Mouse (Mus musculus) stomach, embryonic 16.5 days (tissue): ENCODE measurements around the gene Fam76a. TPM values are rescaled to one million over a fixed set of nuclear protein-coding genes. Genes with fewer than 3 reads are reported as not detected.

Experiments used
- ATAC-seq: fragments of 200-750 bp; cut with Nextera tagmentation; 2 replicates; pipeline ENCODE4 v1.8.0; 2017; ENCODE audit warnings: moderate number of reproducible peaks, moderate TSS enrichment; ENCODE audit not compliant: insufficient read depth, low FRiP score
- H3K27ac ChIP-seq: fragments of 300-500 bp; sonication (generic); 2 replicates; pipeline ENCODE4 v1.5.1; 2014; ENCODE audit warnings: low read length
- H3K27me3 ChIP-seq: fragments of 300-500 bp; sonication (generic); 2 replicates; pipeline ENCODE4 v1.6.1; 2014; ENCODE audit warnings: low read length, control low read depth, mixed read lengths; ENCODE audit not compliant: control insufficient read depth, insufficient read depth
- H3K36me3 ChIP-seq: fragments of 300-500 bp; sonication (generic); 2 replicates; pipeline ENCODE4 v1.6.1; 2014; ENCODE audit warnings: low read length; ENCODE audit not compliant: control insufficient read depth, insufficient read depth
- H3K4me1 ChIP-seq: fragments of 300-500 bp; sonication (generic); 2 replicates; pipeline ENCODE4 v1.6.1; 2014; ENCODE audit warnings: low read length, control low read depth, mixed read lengths; ENCODE audit not compliant: control insufficient read depth, insufficient read depth
- H3K4me2 ChIP-seq: fragments of 300-500 bp; sonication (generic); 2 replicates; pipeline ENCODE4 v1.6.1; 2014; ENCODE audit warnings: low read depth, low read length, mixed read lengths
- H3K4me3 ChIP-seq: fragments of 300-500 bp; sonication (generic); replicated peaks from 2 replicates; pipeline ENCODE4 v1.5.1; 2014; ENCODE audit warnings: mild to moderate bottlenecking, low read length
- H3K9ac ChIP-seq: fragments of 300-500 bp; sonication (generic); 2 replicates; pipeline ENCODE4 v1.6.1; 2014; ENCODE audit warnings: low read length
- H3K9me3 ChIP-seq: fragments of 300-500 bp; sonication (generic); replicated peaks from 2 replicates; pipeline ENCODE4 v1.6.1; 2016; ENCODE audit warnings: low read length, control low read depth; ENCODE audit not compliant: control insufficient read depth
- WGBS: fragments of 180-500 bp; shearing (Covaris S2); extraction: QIAGEN DNeasy Blood & Tissue Kit; methylation state at CpG from one replicate; pipeline ENCODE4 v1.1.7; 2014; 5-methylcytosine and 5-hydroxymethylcytosine counted together
- polyA plus RNA-seq: library from polyadenylated mRNA; unstranded; fragments of >200 nt; fragmentation: Nextera tagmentation; extraction: Ambion mirVana; gene quantifications from 2 replicates; pipeline ENCODE4 v1.2.1, GENCODE M21; 2015

The Fam76a gene
- polyA plus RNA-seq, 1 experiment from 2014 or later: 34.0 TPM

GRCm38 (mm10) chr4:132960864-132961639 lies 38.7 kb upstream of the Fam76a start:
- ATAC-seq: no peak; the same call in 1 of the 2 replicates
- Histone ChIP-seq H3K27ac (0 out of 2 replicates have a peak overlapping the region, but pooled peaks have one; percentile 10), H3K9ac (peak overlapping the region; percentile 21; the same call in 1 of the 2 replicates), H3K4me2 (no peak overlapping the region), H3K27me3 (no peaks in the 10 kb centered on the region), H3K36me3 (no peaks in the 10 kb centered on the region), H3K9me3 (no peaks in the 10 kb centered on the region), H3K4me3 (no peak overlapping the region), H3K4me1 (peaks cover 29% of the 10 kb centered on the region)
- 46% methylated on average over 13 of the region's 13 CpGs for WGBS

GRCm38 (mm10) chr4:132960313-132960712 lies 38.0 kb upstream of the Fam76a start:
- H3K4me3 ChIP-seq: no peak overlapping the region
- no peaks in the 10 kb centered on the region for H3K36me3 ChIP-seq
- 54% methylated on average over 5 of the region's 5 CpGs for WGBS
- no peaks in the 10 kb centered on the region for H3K27me3 ChIP-seq
- H3K27ac ChIP-seq: 0 out of 2 replicates have a peak overlapping the region, but pooled peaks have one; percentile 68
- ATAC-seq: no peak
- no peaks in the 10 kb centered on the region for H3K9me3 ChIP-seq
- H3K4me1 ChIP-seq: peaks cover 29% of the 10 kb centered on the region
- H3K9ac ChIP-seq: no peak overlapping the region
- H3K4me2 ChIP-seq: no peak overlapping the region

- peaks cover 31% of the 10 kb centered on the region for H3K4me1 ChIP-seq
- no peaks in the 10 kb centered on the region for H3K9me3 ChIP-seq
- H3K27ac ChIP-seq: peak overlapping the region; percentile 68
- H3K9ac ChIP-seq: 0 out of 2 replicates have a peak overlapping the region, but pooled peaks have one; percentile 19
- no peaks in the 10 kb centered on the region for H3K27me3 ChIP-seq
- no peak overlapping the region for H3K4me2 ChIP-seq
- 47% methylated on average over 3 of the region's 3 CpGs for WGBS
- no peak for ATAC-seq
- no peaks in the 10 kb centered on the region for H3K36me3 ChIP-seq
- H3K4me3 ChIP-seq: no peak overlapping the region
Measured at GRCm38 (mm10) chr4:132959679-132960045, 37.3 kb upstream of the Fam76a start.

- Histone ChIP-seq H3K27me3 (no peaks in the 10 kb centered on the region), H3K4me2 (no peak overlapping the region), H3K27ac (peak overlapping the region; percentile 68), H3K4me1 (peaks cover 31% of the 10 kb centered on the region), H3K4me3 (no peak overlapping the region), H3K36me3 (no peaks in the 10 kb centered on the region), H3K9me3 (no peaks in the 10 kb centered on the region), H3K9ac (peak overlapping the region; percentile 19; the same call in 1 of the 2 replicates)
- WGBS: 15% methylated on average over 10 of the region's 10 CpGs
- ATAC-seq: peak; percentile 75
Measured at GRCm38 (mm10) chr4:132958741-132959678, 36.7 kb upstream of the Fam76a start.

GRCm38 (mm10) chr4:132955395-132955791 lies 33.0 kb upstream of the Fam76a start:
- H3K9ac ChIP-seq: no peak overlapping the region
- 29% methylated on average over 2 of the region's 2 CpGs for WGBS
- ATAC-seq: no peak
- no peak overlapping the region for H3K4me2 ChIP-seq
- H3K27ac ChIP-seq: no peak overlapping the region
- H3K9me3 ChIP-seq: no peaks in the 10 kb centered on the region
- no peaks in the 10 kb centered on the region for H3K36me3 ChIP-seq
- no peaks in the 10 kb centered on the region for H3K27me3 ChIP-seq
- peaks cover 23% of the 10 kb centered on the region for H3K4me1 ChIP-seq
- no peak overlapping the region for H3K4me3 ChIP-seq

GRCm38 (mm10) chr4:132954530-132955394 lies 32.4 kb upstream of the Fam76a start:
- H3K9ac ChIP-seq: no peak overlapping the region
- WGBS: 68% methylated on average over 7 of the region's 7 CpGs
- no peaks in the 10 kb centered on the region for H3K36me3 ChIP-seq
- H3K27ac ChIP-seq: no peak overlapping the region
- H3K4me2 ChIP-seq: no peak overlapping the region
- no peaks in the 10 kb centered on the region for H3K9me3 ChIP-seq
- H3K4me3 ChIP-seq: no peak overlapping the region
- peaks cover 16% of the 10 kb centered on the region for H3K4me1 ChIP-seq
- ATAC-seq: no peak
- no peaks in the 10 kb centered on the region for H3K27me3 ChIP-seq

GRCm38 (mm10) chr4:132950999-132951398 lies 28.6 kb upstream of the Fam76a start:
- no peaks in the 10 kb centered on the region for H3K36me3 ChIP-seq
- H3K4me2 ChIP-seq: no peak overlapping the region
- H3K27ac ChIP-seq: no peak overlapping the region
- no peak for ATAC-seq
- H3K4me3 ChIP-seq: no peak overlapping the region
- H3K27me3 ChIP-seq: no peaks in the 10 kb centered on the region
- 41% methylated on average over 2 of the region's 2 CpGs for WGBS
- no peaks in the 10 kb centered on the region for H3K9me3 ChIP-seq
- H3K4me1 ChIP-seq: peaks cover 15% of the 10 kb centered on the region
- no peak overlapping the region for H3K9ac ChIP-seq

- no peaks in the 10 kb centered on the region for H3K9me3 ChIP-seq
- H3K4me3 ChIP-seq: 0 out of 2 replicates have a peak overlapping the region, but pooled peaks have one; percentile 14
- H3K36me3 ChIP-seq: no peaks in the 10 kb centered on the region
- peak overlapping the region; percentile 28 for H3K4me2 ChIP-seq
- WGBS: 29% methylated on average over 24 of the region's 24 CpGs
- ATAC-seq: no peak
- peak overlapping the region; percentile 46; the same call in 1 of the 2 replicates for H3K9ac ChIP-seq
- H3K27me3 ChIP-seq: no peaks in the 10 kb centered on the region
- H3K27ac ChIP-seq: no peak overlapping the region
- peaks cover 21% of the 10 kb centered on the region for H3K4me1 ChIP-seq
Measured at GRCm38 (mm10) chr4:132949882-132950532, 27.6 kb upstream of the Fam76a start.
